Mouse (Mus musculus): ENCODE results near the gene Zcchc3.

Gene Zcchc3

DNA sequence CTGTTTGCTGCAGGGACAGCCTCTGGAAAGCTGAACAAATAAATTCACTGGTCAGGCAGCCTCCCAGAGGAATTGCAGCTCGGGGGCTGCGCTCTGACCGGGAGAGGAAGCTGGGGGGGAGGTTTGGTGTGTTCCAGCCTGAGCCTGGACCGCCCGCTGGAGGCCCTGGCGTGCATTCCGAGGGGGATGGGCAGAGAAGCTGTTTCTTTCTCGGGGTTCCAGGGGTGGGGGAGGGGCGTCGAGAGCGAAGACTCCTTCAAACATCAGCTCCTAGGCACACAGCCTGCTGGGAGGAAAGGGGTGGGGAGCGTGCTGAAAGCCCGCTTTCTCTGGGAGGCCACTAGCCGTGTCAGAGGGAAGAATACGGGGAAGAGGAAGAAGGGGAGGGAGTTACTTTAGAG lies 3.9 kb downstream of the Zcchc3 start:
- peak; percentile 88 for DNase-seq (ENCODE audit: low read depth, low spot score)

DNA sequence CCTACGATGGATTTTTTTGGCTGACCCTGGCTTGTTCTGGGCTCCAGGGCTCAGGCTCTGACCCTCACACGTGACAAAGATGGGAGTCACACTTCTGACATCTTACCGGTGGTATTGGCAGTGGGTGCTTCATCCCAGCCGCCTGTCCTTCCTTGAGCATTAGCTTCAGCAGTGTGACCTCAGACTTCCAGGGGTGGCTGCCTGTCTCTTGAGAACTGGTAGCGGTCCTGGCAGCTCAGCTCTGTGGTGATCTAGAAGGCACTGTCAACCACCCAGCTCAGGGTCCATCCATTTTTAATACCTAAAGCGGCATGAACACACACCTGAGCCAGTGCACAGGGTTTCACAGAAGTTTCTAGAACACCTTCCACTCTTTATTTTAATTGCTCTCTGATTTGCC lies 5.0 kb downstream of the Zcchc3 start:
- no peak for DNase-seq (ENCODE audit: low read depth, low spot score)

- peak; percentile 99 for DNase-seq (ENCODE audit: low read depth, low spot score)
Observed at GRCm38 (mm10) chr2:152406126-152406525, 8.7 kb downstream of the Zcchc3 start.

- no peak for DNase-seq (ENCODE audit: low read depth, low spot score)
Observed at GRCm38 (mm10) chr2:152399122-152399542, 15.7 kb downstream of the Zcchc3 start.

- DNase-seq (ENCODE audit: low read depth, low spot score): peak; percentile 99
Observed at GRCm38 (mm10) chr2:152398691-152399090, 16.1 kb downstream of the Zcchc3 start.

DNA sequence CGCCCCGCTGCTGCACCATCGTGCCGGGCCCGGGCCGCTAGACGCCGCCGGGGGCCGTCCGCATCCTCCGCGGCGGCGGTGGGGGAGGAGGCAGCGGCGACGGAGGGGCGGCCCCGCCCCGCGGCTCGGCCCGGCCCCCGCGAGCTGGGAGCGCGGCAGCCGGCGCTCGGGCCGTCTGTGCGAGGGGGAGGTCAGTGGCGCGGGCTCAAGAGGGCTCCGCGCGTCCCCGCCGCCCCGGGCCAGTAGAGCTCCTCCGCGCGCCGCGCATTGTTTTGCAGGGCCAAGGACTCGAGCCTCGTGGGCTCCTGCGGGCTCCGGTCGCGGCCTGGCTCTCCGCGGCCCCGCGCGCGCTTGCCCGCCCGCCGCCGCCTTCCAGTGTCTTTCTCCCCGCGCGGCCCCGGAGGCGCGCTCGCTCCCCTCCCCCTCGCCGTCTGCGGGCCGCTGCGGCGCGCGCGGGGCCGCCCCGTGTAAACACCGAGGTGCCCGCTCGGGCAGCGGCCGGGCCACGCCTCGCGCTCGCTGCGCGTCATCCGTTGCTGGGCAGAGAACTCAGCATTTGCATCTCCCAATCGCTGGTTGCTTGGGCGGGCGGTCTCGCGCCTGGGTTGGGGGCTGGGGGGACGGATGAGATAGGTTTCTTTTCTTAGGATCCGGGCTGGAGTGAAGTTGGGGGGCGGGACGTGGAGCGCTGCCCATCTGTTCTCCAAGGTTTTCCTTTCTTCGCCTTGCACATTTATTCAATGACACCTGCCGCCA lies 17.0 kb downstream of the Zcchc3 start, which contains the start of gene Sox12:
Sox12 (minus strand) TSS at position 384 of the 756 bp plus-strand sequence.
- peak; percentile 95 for DNase-seq (ENCODE audit: low read depth, low spot score)

- peak; percentile 81 for DNase-seq (ENCODE audit: low read depth, low spot score)
Observed at GRCm38 (mm10) chr2:152397004-152397589, 17.7 kb downstream of the Zcchc3 start.

DNA sequence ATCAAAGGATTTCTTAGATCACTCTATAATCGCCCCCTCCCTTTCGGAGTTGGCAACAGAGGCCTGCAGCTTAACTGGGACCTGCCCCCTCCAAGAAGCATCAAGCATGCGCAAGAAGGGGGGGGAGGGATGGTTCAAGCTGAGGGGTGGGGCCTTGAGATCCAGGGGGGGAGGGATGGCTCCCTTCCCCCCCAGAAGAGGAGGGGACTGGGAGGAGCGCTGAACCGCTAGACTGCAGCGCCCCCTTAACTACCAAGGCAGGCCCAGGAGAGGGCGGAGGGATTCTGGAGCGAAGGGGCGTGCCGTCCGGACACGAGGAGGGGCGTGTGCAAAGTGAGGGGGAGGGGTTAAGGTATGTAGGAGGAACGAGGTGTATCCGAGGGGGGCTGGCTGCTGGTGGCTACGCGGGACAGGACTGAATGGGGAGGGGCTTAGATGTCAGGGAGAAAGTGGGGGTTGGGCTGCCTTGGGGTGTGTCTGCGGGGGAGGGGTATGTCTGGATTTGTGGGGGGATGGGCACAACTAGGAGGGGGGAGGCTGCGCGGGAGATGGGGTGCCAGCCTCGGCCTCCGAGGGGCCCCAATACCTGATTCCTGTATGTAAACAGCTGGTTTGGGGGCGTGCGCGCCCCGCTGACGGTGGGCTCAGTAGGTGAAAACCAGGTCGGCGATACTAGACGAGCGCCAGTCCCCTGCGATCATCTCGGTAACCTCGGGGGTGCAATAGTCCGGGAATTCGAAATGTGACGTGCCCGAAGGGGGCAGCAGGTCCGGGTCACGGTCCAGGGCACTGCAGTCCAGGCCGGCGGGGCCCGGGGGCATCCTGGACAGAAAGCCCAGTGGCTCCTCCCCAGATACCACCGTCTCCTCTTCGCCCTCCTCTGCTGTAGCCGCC lies 18.5 kb downstream of the Zcchc3 start:
- peak; percentile 98 for DNase-seq (ENCODE audit: low read depth, low spot score)

- DNase-seq (ENCODE audit: low read depth, low spot score): no peak
Observed at GRCm38 (mm10) chr2:152395271-152395920, 19.4 kb downstream of the Zcchc3 start.

- DNase-seq (ENCODE audit: low read depth, low spot score): peak; percentile 44
Observed at GRCm38 (mm10) chr2:152393225-152394017, 21.4 kb downstream of the Zcchc3 start.

DNA sequence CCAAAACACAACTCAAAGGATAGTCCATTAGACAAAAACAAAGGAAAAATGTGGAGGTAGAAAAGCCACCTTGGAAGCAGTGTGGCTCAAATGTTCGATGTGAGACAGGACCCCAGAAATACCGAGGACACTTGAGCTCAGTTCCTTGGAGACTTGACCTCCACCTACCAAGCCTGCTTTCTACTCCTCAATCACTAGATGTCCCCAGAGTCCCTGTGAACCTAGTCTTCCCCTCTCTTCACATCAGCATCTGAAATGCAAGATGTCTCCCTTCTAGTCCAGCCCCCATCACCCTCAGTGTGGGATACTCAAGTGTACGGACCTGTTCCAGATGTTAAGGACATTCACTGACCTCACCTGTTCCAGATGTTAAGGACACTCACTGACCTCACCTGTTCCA lies 22.0 kb downstream of the Zcchc3 start:
- peak; percentile 84 for DNase-seq (ENCODE audit: low read depth, low spot score)

DNA sequence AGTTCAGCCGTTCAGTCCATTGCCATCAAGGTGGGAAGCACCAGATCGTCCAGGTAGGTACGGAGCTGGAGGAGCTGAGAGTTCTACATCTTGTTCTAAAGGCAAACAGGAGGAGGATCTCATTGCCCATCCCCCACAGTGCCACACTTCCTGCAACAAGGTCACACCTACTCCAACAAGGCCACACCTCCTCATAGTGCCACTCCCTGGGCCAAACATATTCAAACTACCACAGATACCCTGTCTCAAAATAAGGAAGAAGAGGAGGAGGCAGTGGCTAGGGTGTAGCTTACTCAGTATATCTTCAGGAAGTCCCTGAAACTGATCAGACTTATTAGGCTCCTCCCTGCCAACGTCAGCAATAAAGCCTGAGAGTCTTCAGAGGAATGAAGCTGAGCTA lies 30.6 kb downstream of the Zcchc3 start:
- DNase-seq (ENCODE audit: low read depth, low spot score): peak; percentile 65

- no peak for DNase-seq (ENCODE audit: low read depth, low spot score)
Observed at GRCm38 (mm10) chr2:152376345-152376741, 38.5 kb downstream of the Zcchc3 start, which contains the start of gene Nrsn2. Gene Nrsn2 (minus strand): TSS chr2:152376638.

GRCm38 (mm10) chr2:152375652-152376344 lies 39.0 kb downstream of the Zcchc3 start:
- DNase-seq (ENCODE audit: low read depth, low spot score): peak; percentile 87

DNA sequence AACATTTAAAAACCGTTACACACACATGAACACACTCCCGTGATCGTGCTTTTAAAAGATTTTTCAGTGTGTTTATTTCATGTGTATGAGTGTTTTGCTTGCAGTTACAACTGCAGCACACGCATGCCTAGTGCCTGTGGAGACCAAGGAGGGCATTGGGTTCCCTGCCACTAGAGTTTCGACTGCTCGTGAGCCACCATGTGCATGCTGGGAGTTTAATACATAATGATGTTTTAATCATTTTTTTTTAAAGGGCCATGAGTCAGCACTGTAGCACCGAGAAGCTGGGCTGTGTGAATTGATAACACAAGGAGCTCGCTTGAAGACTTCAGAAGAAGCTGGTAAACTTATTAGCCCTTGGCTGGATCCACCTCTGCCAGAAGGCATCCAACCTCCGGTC lies 41.3 kb downstream of the Zcchc3 start:
- DNase-seq (ENCODE audit: low read depth, low spot score): no peak

- no peak for DNase-seq (ENCODE audit: low read depth, low spot score)
Observed at GRCm38 (mm10) chr2:152372661-152373060, 42.2 kb downstream of the Zcchc3 start.

DNA sequence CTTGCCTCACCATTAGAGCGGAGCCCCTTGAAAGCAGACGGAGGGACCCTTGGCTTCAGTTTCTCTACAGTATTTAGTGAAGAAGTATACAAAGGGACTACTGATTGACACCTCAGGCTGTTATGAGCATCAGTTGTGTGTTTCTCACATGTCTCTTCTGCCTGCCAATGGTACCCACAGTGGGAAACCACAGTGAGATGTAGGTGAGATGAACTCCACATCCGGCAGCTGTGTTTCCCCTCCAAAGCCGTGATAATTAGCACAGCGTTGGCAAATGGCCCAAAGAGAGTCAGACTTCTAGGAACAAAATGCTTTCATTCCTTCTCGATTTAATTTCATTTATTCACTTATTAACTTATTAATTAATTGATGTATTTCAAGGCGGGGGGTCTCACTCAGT lies 42.7 kb downstream of the Zcchc3 start:
- no peak for DNase-seq (ENCODE audit: low read depth, low spot score)

DNA sequence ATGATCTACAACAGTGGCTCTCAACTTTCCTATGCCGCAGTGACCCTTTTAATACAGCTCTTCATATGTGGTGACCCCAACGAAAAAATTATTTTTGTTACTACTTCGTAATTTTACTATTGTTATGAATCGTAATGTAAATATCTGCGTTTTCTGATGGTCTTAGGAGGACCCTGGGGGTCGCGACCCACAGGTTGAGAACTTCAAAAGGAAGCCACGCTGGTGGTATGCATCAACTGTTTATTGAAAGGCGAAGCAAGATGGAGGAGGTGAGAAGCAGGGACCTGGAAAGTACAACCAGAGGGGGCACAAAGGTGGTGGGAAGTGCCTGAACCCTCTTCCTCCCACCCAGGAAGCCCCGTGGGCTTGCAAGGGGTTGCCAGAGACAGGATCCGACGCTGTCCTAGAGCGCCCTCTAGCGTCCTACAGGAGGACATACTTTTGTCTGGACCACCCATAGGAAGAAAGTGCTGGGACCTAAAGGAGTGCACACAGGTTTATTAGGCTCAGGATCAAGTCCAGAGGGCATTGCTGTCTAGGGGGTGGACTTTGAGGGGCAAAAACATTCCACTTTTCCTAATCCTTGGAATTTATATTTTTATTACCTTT lies 46.2 kb downstream of the Zcchc3 start:
- DNase-seq (ENCODE audit: low read depth, low spot score): peak; percentile 93

GRCm38 (mm10) chr2:152367917-152368316 lies 46.9 kb downstream of the Zcchc3 start:
- no peak for DNase-seq (ENCODE audit: low read depth, low spot score)

Measured in ZHBTc4 (cell line).